Mouse (Mus musculus) frontal cortex, adult (tissue): ENCODE measurements around the gene Rpl13a.
A peak's percentile ranks its signal among the peaks of the same experiment; 100 is the strongest.
"Not testable (repeated sequence)": the region's sequence is repeated elsewhere in the genome, so short reads cannot be mapped to it uniquely, and the experiment has no call there.

Experiments used
- ATAC-seq: cut with Nextera tagmentation; 2 replicates; pipeline ENCODE4 v1.9.2; 2017; ENCODE audit warnings: mild to moderate bottlenecking, moderate library complexity, mixed read lengths; ENCODE audit not compliant: low TSS enrichment

Rpl13a gene

GRCm38 (mm10) chr7:45135993-45136567 lies 7.5 kb upstream of the Rpl13a start, which contains the start of the genes Gm45713 and Flt3l:
Gene Gm45713 (minus strand): TSS chr7:45136231.
Gene Flt3l (minus strand): TSS chr7:45136432.
- ATAC-seq, result peak; percentile 79

GRCm38 (mm10) chr7:45135370-45135769 lies 6.8 kb upstream of the Rpl13a start:
- no peak for ATAC-seq

- ATAC-seq, result no peak
Measured at GRCm38 (mm10) chr7:45134544-45135026, 6.0 kb upstream of the Rpl13a start.

- ATAC-seq, result no peak
Measured at GRCm38 (mm10) chr7:45133446-45134159, 5.0 kb upstream of the Rpl13a start.

- ATAC-seq, result no peak
Measured at GRCm38 (mm10) chr7:45131850-45132249, 3.3 kb upstream of the Rpl13a start.

- no peak for ATAC-seq
Measured at GRCm38 (mm10) chr7:45129776-45130512, 1.4 kb upstream of the Rpl13a start.

GRCm38 (mm10) chr7:45129318-45129717 lies 757 bp upstream of the Rpl13a start:
- ATAC-seq, result no peak

- no peak for ATAC-seq
Measured at GRCm38 (mm10) chr7:45127700-45128224, 799 bp downstream of the Rpl13a start.

GRCm38 (mm10) chr7:45126844-45127699 lies 1.5 kb downstream of the Rpl13a start:
- ATAC-seq, result no peak

- ATAC-seq, result no peak
Measured at GRCm38 (mm10) chr7:45126147-45126843, 2.3 kb downstream of the Rpl13a start.

- ATAC-seq, result not testable (repeated sequence)
Measured at GRCm38 (mm10) chr7:45125649-45126048, 2.9 kb downstream of the Rpl13a start.

GRCm38 (mm10) chr7:45125144-45125600 lies 3.4 kb downstream of the Rpl13a start:
- no peak for ATAC-seq

- peak; percentile 73 for ATAC-seq
Measured at GRCm38 (mm10) chr7:45124224-45125143, 4.1 kb downstream of the Rpl13a start, which contains the start of gene Rps11. Gene Rps11 (minus strand): TSS chr7:45124439.

- ATAC-seq, result no peak
Measured at GRCm38 (mm10) chr7:45123186-45123570, 5.4 kb downstream of the Rpl13a start.

GRCm38 (mm10) chr7:45122561-45123185 lies 5.9 kb downstream of the Rpl13a start:
- ATAC-seq, result no peak

GRCm38 (mm10) chr7:45121966-45122365 lies 6.6 kb downstream of the Rpl13a start:
- no peak for ATAC-seq

- ATAC-seq, result no peak
Measured at GRCm38 (mm10) chr7:45121404-45121803, 7.2 kb downstream of the Rpl13a start.

GRCm38 (mm10) chr7:45119780-45120709 lies 8.5 kb downstream of the Rpl13a start:
- ATAC-seq, result no peak
